Mouse (Mus musculus) heart, postnatal 36 days (tissue): ENCODE data around the gene Vwa5b2. TPM values are rescaled to one million over a fixed set of nuclear protein-coding genes. Genes with fewer than 3 reads are reported as not detected.

Source experiments
- DNase-seq, 2 experiments: peaks; one replicate each; pipeline ENCODE4 v3.0.0; 2021 to 2022
- intact Hi-C: fragments of 180-260 bp; cut with DNase I; formaldehyde crosslinking; loops from one replicate; pipeline ENCODE4 v1.15.1; 2025
- total RNA-seq, 2 experiments: library from RNA; stranded (reverse); gene quantifications; 2 replicates each; pipeline ENCODE4 v1.2.3; 2021

Vwa5b2 gene
- total RNA-seq, 2 experiments from 2014 or later, result 0.05 TPM; not detected in 1

GRCm38 (mm10) chr16:20604705-20605104, 15.4 kb downstream of the Vwa5b2 start:
- DNase-seq, result no peak
- intact Hi-C loops, result no loop called here

- intact Hi-C loops, result loop anchor here (2.0 to 5.0 kb wide), 5 partner anchors 30 to 113 kb away; partner anchors contain the start of genes Abcf3, Dvl3, Eif2b5 and Psmd2
- DNase-seq, result peak; percentile 76 to 84
Measured at GRCm38 (mm10) chr16:20610501-20611356, 21.5 kb downstream of the Vwa5b2 start.

DNA sequence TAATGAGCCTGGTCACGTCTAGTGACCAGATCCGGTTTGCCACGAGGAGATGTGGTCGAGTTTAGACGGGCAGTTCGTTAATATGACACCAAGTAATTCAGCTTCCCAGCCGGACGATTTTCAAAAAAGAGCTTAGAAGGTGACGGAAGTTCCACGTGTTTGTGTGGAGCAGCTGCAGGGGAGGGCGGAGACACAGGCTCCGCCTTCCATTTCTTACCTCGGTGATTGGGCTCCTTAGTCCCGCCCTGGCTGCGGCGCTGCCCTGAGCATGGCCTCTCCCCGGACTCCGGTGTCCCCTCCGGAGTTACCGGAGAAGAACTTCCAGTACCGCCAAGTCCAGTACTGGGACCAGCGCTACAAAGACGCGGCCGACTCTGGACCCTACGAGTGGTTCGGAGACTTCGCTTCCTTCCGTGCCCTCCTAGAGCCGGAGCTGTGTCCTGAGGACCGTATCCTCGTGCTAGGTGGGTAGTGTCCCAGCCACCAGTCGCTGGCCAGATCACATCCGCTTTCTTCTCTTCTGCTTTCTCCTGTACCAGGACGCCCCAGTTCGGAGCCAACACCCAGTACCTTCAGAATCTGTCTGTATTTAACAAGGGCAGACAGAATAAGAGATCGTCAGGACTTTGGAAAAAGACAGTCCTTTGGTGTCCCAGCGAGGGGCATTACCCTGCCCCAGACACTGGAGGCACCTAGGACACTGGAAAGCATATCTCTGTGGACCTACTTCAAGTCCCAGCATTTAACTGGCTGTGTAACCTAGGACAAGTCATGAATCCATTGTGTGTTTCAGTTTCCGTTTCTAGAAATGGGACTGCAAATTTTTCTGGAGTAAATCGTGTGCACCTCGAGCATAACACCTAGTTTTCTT, 22.3 kb downstream of the Vwa5b2 start, which contains the start of the genes Eef1akmt4, Gm49333 and Alg3:
Gene Eef1akmt4, plus strand, starts transcription at position 237 of the 871 bp plus-strand sequence.
Gene Gm49333, plus strand, starts transcription at position 254 of the 871 bp plus-strand sequence.
Gene Alg3, minus strand, starts transcription at position 379 of the 871 bp plus-strand sequence.
- intact Hi-C loops, result loop anchor here (2.0 to 5.0 kb wide), 5 partner anchors 29 to 114 kb away; partner anchors contain the start of genes Abcf3, Dvl3, Eif2b5 and Psmd2
- peak; percentile 82 to 86 for DNase-seq

- intact Hi-C loops, result no loop called here
- peak; percentile 22 to 41 for DNase-seq
Measured at GRCm38 (mm10) chr16:20619541-20620398, 30.5 kb downstream of the Vwa5b2 start.

DNA sequence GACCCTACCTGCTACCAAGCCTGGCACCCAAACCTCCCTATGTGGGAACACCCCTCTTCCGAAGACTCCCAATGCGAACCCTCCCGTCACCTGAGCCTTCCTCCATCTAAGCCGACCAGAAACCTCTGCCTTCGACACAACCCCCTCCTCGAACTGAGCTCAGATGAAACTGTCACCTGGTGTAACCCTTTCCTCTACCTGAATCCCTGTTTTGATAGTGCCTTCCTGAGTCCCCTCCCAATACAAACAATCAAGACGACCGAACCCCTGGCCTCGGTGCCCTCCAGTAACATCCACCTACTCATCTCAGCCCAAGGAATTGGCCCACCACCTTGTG, 31.1 kb downstream of the Vwa5b2 start:
- intact Hi-C loops, result no loop called here
- DNase-seq, result no peak

DNA sequence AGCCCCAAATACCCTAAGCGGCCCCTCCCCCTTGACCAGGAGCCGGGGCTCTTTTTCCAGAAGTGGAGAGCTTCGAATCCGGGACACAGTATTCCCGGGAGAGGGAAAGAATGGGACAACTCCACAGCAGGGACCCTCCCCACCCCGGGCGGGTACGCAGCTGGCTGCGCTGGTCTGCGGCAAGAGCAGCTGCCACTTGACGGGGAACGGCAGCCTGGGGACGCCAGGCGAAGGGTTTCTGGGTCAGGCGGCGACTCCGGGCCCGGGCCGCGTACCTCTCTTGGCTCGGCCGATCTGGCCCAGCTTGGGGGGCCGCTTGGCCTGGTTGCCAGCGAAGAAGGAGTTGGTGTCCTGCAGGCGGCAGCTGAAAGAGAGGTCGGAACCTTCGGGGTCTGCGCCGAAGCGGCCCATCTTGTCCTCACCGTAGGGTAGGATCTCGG, 31.5 kb downstream of the Vwa5b2 start:
- DNase-seq, result no peak

DNA sequence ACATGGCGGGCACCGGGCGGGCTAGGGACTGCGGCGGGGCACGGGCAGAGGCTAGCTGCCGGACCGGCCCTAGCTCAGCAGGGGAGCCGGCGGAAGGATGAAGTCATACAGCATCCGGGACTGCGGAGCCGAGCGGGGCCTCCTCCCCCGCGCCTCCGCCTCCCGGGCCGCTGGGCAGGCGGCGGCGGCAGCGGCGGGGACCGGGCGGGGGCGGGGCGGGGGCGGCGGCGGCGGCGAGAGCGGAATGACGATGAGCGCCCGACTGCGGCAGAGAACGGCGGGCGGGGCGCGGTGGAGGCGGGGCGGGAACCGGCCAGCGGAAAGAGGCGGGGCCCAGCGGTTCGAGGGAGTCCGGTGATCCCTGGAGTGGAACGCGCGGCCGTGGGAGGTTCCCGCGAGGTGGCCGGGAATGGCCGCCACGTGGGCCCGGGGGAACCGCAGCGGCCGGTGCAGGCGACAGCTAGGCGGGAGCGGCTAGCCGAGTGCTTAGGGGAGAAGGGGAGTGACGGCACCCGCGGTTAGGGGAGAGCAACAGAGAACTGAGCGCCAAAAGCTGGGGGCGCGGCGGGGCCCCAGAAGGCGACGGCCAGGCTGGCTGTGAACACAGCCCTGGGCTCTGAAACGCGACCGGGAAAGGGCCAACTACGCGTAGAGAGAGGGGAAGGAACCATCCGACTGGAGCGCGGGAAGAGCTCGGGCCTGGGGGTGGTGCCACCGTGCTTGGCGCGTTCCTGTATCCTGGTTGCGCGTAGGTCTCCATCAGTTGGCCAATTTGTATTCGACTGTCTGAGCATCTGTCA, 32.1 kb downstream of the Vwa5b2 start, which contains the start of gene Camk2n2:
Gene Camk2n2, minus strand, starts transcription at position 97 of the 800 bp plus-strand sequence.
- peak; percentile 72 to 73 for DNase-seq
- intact Hi-C loops, result no loop called here

More for the DNA sequence above, 31.5 kb downstream of the Vwa5b2 start:
- intact Hi-C loops, result no loop called here

DNA sequence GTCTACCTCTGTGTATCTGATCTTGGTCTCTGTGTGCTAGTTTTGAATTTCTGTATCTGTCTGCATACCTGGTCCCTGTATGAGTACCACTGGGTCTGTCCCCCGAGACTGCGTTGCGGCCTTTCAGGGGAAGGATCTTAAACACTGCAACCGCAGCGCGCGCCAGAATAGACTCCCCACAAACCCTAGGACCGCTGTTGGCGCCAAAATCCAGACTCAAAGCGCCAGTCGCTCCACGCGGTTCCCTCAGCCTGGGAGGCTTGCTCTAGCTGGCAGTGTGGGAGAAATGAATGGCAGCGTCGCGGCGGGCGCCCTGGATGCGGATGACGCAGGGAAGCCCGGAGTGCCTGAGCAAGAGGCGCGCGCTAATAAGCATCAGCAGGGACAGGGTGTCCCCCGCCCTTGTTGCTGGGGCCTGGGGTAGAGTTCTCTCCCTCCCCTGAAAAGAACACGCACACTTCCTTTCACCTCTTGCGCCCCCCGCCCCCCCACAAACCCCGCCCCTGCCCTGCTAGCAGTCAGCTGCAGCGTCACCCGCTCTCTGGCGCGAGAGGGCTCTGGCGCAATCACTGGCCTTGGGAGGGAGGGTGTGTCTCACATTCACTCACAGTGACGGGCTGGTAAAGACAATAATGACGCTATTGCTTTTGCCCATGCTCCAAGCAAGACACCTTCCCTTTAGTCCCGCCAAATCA, 32.9 kb downstream of the Vwa5b2 start:
- peak; percentile 47 to 64 for DNase-seq
- intact Hi-C loops, result no loop called here

GRCm38 (mm10) chr16:20623211-20623610, 33.9 kb downstream of the Vwa5b2 start:
- intact Hi-C loops, result no loop called here
- DNase-seq, result no peak

GRCm38 (mm10) chr16:20628871-20629391, 39.7 kb downstream of the Vwa5b2 start:
- intact Hi-C loops, result no loop called here

GRCm38 (mm10) chr16:20629731-20630634, 40.7 kb downstream of the Vwa5b2 start, which contains the start of gene Ece2:
Ece2 (plus strand) TSS chr16:20629828.
- peak in 1 of 2 experiments; percentile 22 for DNase-seq
- intact Hi-C loops, result no loop called here

More at GRCm38 (mm10) chr16:20628871-20629391, 39.7 kb downstream of the Vwa5b2 start:
- no peak for DNase-seq

- intact Hi-C loops, result no loop called here
- DNase-seq, result no peak
Measured at GRCm38 (mm10) chr16:20637410-20637809, 48.1 kb downstream of the Vwa5b2 start.

- no peak for DNase-seq
- intact Hi-C loops, result no loop called here
Measured at GRCm38 (mm10) chr16:20638367-20638766, 49.1 kb downstream of the Vwa5b2 start.

DNA sequence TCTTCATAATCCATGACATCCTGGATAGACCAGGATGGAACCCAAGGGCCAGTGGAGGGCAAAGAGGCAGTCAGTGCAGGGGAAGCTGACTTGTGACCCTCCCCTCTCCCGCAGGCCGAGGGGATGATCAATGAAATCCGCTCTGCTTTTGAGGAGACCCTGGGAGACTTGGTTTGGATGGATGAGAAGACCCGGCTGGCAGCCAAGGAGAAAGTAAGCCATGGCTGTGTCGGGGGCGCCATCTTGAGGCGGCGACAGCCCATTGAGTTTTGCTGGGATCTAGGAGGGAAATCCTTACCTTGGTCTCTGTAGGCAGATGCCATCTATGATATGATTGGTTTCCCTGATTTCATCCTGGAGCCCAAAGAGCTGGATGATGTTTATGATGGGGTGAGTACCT, 52.9 kb downstream of the Vwa5b2 start:
- intact Hi-C loops, result loop anchor here (1.0 kb wide), 1 partner anchor 146 kb away; no protein-coding TSS in a partner anchor
- DNase-seq, result peak; percentile 73 to 79

- intact Hi-C loops, result no loop called here
- DNase-seq, result no peak
Measured at GRCm38 (mm10) chr16:20643911-20644310, 54.6 kb downstream of the Vwa5b2 start.

DNA sequence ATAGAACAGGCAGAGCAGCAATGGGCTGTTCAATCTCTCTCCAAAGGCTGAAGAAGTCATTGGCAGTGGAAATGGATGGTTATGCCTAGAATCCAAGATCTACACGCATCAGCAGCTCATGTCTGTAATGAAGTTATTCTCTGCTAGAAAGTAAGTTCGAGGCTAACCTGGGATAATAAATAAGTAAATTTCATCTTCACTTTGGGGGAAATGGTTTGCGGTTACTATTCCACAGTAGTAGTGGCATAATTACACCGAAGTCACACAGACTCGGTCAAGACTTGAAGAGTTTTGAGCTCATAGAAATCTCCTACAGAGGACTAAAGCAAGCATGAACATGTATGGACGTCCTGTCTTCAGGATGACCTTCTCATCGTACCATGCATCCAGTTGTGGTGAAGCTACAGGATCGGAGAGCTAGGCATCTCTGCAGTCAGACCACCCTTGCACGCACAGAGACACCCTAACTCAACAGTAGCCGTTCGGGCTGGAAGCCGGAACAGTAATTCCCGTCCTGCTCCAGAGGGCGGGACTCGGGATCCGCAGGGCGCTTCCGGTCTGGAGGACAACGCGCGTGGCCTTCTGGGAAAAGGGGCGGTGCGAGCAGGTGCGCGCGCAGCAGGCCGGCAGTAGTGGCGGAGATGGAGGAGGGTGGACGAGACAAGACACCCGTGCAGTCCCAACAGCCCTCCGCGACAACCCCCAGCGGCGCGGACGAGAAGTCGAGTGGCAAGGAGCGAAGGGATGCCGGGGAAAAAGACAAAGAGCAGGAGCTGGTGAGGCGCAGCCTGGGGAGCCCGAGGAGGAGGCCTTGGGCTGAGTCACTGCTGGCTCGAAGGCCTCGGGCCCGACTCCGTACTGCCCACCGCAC, 62.0 kb downstream of the Vwa5b2 start, which contains the start of gene Psmd2:
Gene Psmd2, plus strand, starts transcription at position 577 of the 871 bp plus-strand sequence.
- intact Hi-C loops, result loop anchor here (1.0 to 5.0 kb wide), 4 partner anchors 41 to 224 kb away; partner anchors contain the start of genes Abcc5, Alg3, Ap2m1 and Eef1akmt4

More for the DNA sequence above, 62.0 kb downstream of the Vwa5b2 start, which contains the start of gene Psmd2:
- peak; percentile 98 to 99 for DNase-seq
